Mouse (Mus musculus) small intestine, adult 2 months (tissue): ENCODE data around the gene Tmed1. TPM values are rescaled to one million over a fixed set of nuclear protein-coding genes. Genes with fewer than 3 reads are reported as not detected.
"Not testable (repeated sequence)": the region's sequence is repeated elsewhere in the genome, so short reads cannot be mapped to it uniquely, and the experiment has no call there.

Source experiments
- H3K27ac ChIP-seq: fragments of 200-500 bp; 2 replicates; pipeline ENCODE4 v1.5.1; 2012; ENCODE audit warnings: low read depth, low read length, control low read depth, inconsistent platforms; ENCODE audit not compliant: insufficient read depth
- H3K27me3 ChIP-seq: fragments of 200-500 bp; 2 replicates; pipeline ENCODE4 v1.6.1; 2012; ENCODE audit warnings: mild to moderate bottlenecking, moderate library complexity, low read length, inconsistent platforms; ENCODE audit not compliant: control insufficient read depth, insufficient read depth
- H3K36me3 ChIP-seq: fragments of 200-500 bp; 2 replicates; pipeline ENCODE4 v1.6.1; 2012; ENCODE audit warnings: mild to moderate bottlenecking, low read length, control low read depth, inconsistent platforms; ENCODE audit not compliant: control insufficient read depth, insufficient read depth
- H3K4me1 ChIP-seq: fragments of 200-500 bp; 2 replicates; pipeline ENCODE4 v1.6.1; 2012; ENCODE audit warnings: low read length, inconsistent platforms, mixed read lengths; ENCODE audit not compliant: control insufficient read depth, insufficient read depth, insufficient read length
- H3K4me3 ChIP-seq: fragments of 200-500 bp; 2 replicates; pipeline ENCODE4 v1.5.1; 2012; ENCODE audit warnings: low read depth, mild to moderate bottlenecking, control low read depth, inconsistent platforms, low read length, moderate library complexity
- CTCF ChIP-seq: fragments of 200-500 bp; IDR thresholded peaks from 2 replicates; pipeline ENCODE4 v1.5.1; 2012; ENCODE audit warnings: low read depth, mild to moderate bottlenecking, control low read depth, inconsistent platforms, low read length, moderate library complexity, mixed read lengths; ENCODE audit not compliant: insufficient replicate concordance, insufficient read length; ENCODE audit errors: extremely low read depth
- POLR2A ChIP-seq: fragments of 200-500 bp; IDR thresholded peaks from 2 replicates; pipeline ENCODE4 v1.6.1; 2012; ENCODE audit warnings: low read depth, mild to moderate bottlenecking, control low read depth, inconsistent platforms, low read length, moderate library complexity
- WGBS: fragments of 180-500 bp; shearing (Covaris S2); methylation state at CpG from one replicate; pipeline ENCODE4 v1.1.7; 2018; 5-methylcytosine and 5-hydroxymethylcytosine counted together
- polyA plus RNA-seq: library from polyadenylated mRNA; depleted of rRNA; stranded (reverse); fragments of >200 nt; gene quantifications from 2 replicates; pipeline ENCODE4 v1.2.3, GENCODE M21; 2012

Tmed1 gene
- polyA plus RNA-seq, 1 experiment: 10.8 TPM

DNA sequence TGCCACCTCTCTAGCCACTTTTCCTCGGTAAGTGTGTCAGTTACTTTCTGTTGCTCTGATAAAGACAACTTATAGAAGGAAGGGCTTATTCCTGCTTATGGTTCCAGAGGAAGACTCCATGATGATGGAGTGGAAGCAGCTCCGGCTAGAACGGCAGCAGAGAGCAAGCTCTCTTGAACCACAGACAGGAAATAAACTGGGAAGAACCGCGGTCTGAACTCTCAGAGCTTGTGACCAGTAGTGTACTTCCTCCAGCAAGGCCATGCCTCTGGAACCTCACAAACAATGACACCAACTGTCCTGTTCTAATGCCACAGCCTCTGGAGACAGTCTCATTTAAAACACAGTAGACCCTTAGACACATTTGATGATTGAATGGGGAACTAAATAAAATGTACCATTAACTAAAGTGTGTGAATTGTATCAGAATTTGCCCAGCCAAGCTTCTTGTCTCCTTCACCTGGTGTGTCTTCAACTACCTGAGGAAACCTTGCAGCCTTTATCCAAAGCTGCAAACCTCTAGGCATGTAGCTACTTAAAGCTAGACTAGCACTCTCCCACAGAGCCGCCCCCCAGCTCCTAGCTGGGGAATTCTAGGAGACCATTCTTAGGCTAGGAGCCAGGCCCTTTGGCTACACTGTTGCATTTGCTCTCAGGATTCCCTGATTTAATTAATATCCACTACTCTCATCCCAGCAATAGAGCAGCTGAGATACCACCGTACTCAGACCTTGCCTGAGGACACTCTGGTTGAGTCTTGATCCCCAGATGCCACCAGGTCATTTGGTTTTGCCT lies 15.3 kb upstream of the Tmed1 start:
- Histone ChIP-seq H3K27me3 (no peaks in the 10 kb centered on the region), H3K36me3 (no peaks in the 10 kb centered on the region), H3K4me1 (no peaks in the 10 kb centered on the region), H3K4me3 (no peak overlapping the region), H3K27ac (0 out of 2 replicates have a peak overlapping the region, but pooled peaks have one; percentile 11)
- whole genome bisulfite sequencing: 72% methylated on average over 7 of the region's 7 CpGs
- TF ChIP-seq CTCF (no peak), POLR2A (no peak)

DNA sequence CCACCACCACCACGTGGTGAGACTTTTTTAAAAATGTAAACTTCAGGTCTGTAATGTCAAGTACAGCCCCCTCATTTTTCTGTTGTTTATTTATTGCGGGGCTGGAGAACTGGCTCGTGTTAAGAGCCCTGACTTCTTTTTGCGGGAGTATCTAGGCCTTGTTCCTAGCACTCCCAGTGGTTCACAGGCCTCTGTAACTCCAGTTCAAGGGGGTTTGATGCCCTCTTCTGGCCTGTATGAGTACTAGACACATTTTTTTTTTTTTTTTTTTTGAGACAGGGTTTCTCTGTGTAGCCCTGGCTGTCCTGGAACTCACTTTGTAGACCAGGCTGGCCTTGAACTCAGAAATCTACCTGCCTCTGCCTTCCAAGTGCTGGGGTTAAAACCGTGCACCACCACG lies 8.6 kb upstream of the Tmed1 start:
- H3K4me3 ChIP-seq: not testable (repeated sequence)

DNA sequence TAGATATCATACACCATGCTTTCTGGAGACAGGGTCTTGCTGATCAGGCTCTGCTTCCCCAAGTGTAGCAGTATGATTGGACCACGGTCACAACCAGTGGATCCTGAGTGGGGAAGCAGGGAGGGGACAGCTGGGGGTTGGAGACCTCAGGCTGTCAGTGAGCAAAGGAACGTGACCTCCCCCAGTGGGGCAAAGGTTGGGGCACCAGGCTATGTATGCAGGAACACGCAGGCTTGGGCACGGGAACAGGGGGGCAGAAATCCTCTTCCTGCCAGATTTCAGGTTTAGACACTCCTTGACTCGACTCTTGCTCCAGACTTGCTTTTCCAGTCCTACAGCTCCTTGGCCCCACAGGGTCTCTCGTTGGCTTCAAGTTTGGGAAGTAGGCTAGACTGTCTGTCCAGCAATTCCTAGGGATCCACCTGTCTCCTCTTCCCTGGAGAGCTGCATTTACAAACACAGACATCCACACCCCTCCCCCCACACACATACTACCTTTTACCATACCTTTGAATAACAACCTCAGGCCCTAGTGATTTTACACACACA lies 8.0 kb upstream of the Tmed1 start:
- Histone ChIP-seq H3K36me3 (no peaks in the 10 kb centered on the region), H3K27me3 (no peaks in the 10 kb centered on the region), H3K4me3 (no peak overlapping the region), H3K4me1 (no peaks in the 10 kb centered on the region), H3K27ac (no peak overlapping the region)
- TF ChIP-seq CTCF (no peak), POLR2A (no peak)
- WGBS: 41% methylated on average over 6 of the region's 6 CpGs

More for the DNA sequence above, 8.6 kb upstream of the Tmed1 start:
- not testable (repeated sequence) for H3K36me3 ChIP-seq, H3K4me1 ChIP-seq, H3K27ac ChIP-seq, H3K27me3 ChIP-seq
- WGBS: 80% methylated on average over 6 of the region's 6 CpGs

DNA sequence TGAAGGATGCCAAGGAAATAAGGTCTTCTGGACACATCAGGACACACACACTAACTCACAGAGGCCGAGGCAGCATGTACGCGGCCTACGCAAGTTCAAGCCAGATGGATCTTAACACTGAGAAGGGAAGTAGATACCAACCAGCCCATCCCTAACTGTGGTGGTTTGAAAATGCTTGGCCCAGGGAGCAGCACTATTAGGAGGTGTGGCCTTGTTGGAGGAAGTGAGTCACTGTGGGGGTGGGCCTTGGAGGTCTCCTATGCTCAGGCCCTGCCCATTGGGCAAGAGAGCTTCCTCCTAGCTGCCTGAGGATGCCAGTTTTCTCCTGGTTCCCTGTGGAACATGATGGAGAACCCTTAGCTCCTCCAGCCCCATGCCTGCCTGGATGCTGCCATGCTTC lies 3.4 kb upstream of the Tmed1 start:
- 97% methylated on average over 4 of the region's 4 CpGs for WGBS
- TF ChIP-seq CTCF (no peak), POLR2A (no peak)
- Histone ChIP-seq H3K27me3 (no peaks in the 10 kb centered on the region), H3K4me1 (peaks cover 6% of the 10 kb centered on the region), H3K36me3 (no peaks in the 10 kb centered on the region; the same call in 1 of the 2 replicates), H3K4me3 (no peak overlapping the region), H3K27ac (no peak overlapping the region)

- H3K4me1 ChIP-seq: peaks cover 6% of the 10 kb centered on the region
- H3K27me3 ChIP-seq: no peaks in the 10 kb centered on the region
- no peak for TF ChIP-seq POLR2A
- no peak for TF ChIP-seq CTCF
- peaks cover 20% of the 10 kb centered on the region for H3K36me3 ChIP-seq
- no peak overlapping the region for H3K4me3 ChIP-seq
- H3K27ac ChIP-seq: no peak overlapping the region
- 67% methylated on average over 9 of the region's 9 CpGs for WGBS
Measured at GRCm38 (mm10) chr9:21511052-21511451, 1.0 kb upstream of the Tmed1 start.

- no peak overlapping the region for H3K27ac ChIP-seq
- peaks cover 6% of the 10 kb centered on the region for H3K4me1 ChIP-seq
- H3K27me3 ChIP-seq: no peaks in the 10 kb centered on the region
- H3K36me3 ChIP-seq: peaks cover 24% of the 10 kb centered on the region
- 5% methylated on average over 7 of the region's 7 CpGs for WGBS
- H3K4me3 ChIP-seq: peak overlapping the region; percentile 78
- TF ChIP-seq CTCF (no peak), POLR2A (no peak)
Measured at GRCm38 (mm10) chr9:21510689-21511015, 600 bp upstream of the Tmed1 start.

DNA sequence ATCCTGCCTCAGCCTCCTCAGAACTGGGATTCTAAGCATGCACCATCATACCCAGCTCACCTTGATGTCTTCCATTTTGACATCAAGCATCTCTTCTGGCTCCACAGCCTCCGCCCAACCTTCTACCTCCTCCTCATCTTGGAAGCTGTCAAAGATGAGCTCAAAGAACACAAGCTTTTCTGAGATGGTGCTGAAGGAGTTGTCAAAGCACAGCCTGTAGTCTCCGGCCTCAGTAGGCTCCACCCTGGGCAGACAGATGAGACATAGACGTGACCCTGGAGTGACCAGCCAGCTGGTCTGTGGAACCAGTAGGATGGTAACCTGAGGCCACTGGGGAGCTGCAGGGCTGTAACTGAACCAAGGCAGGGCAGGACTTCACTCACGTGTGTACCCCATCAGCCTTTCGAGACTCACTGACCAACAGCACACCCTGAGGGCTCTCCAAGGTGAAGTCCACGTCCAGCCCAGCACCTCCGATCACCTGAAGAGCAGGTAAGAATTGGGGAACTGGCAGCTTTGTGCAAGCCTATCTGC lies 1.1 kb downstream of the Tmed1 start:
- Histone ChIP-seq H3K27me3 (no peaks in the 10 kb centered on the region), H3K4me3 (no peak overlapping the region), H3K27ac (no peak overlapping the region), H3K4me1 (peaks cover 6% of the 10 kb centered on the region), H3K36me3 (peaks cover 41% of the 10 kb centered on the region)
- TF ChIP-seq POLR2A (no peak), CTCF (no peak)
- 61% methylated on average over 7 of the region's 7 CpGs for whole genome bisulfite sequencing

GRCm38 (mm10) chr9:21507753-21508430 lies 2.2 kb downstream of the Tmed1 start:
- 89% methylated on average over 15 of the region's 15 CpGs for WGBS
- H3K4me3 ChIP-seq: no peak overlapping the region
- peaks cover 6% of the 10 kb centered on the region for H3K4me1 ChIP-seq
- TF ChIP-seq CTCF (no peak), POLR2A (no peak)
- no peaks in the 10 kb centered on the region for H3K27me3 ChIP-seq
- peaks cover 49% of the 10 kb centered on the region for H3K36me3 ChIP-seq
- H3K27ac ChIP-seq: no peak overlapping the region
